22 mouse cellular contexts compared by ENCODE assay signal in genomic region chr11:96880296-96880695, GRCm38 (mm10). TPM values are rescaled to one million over a fixed set of nuclear protein-coding genes. Genes with fewer than 3 reads are reported as not detected.
DNase-seq lines count a peak whose midpoint lies in the region; ATAC-seq and TF ChIP-seq lines count a peak whose summit lies in the region.
"Had no signal": no experiment of that assay in that cellular context is flagged by ENCODE, and none has a peak within 500 bp of the region (broad histone marks: within the 10 kb centered on the region; RNA-seq: fewer than 3 reads in every experiment).

No protein-coding gene starts in this region.

- WGBS in hindbrain, embryonic 11.5 days: 75% methylated on average over 9 of the region's 9 CpGs
- WGBS in hindbrain, embryonic 14.5 days: 74% methylated on average over 9 of the region's 9 CpGs
- WGBS in midbrain, embryonic 12.5 days: 93% methylated on average over 9 of the region's 9 CpGs
- WGBS in midbrain, postnatal 0 days: 90% methylated on average over 9 of the region's 9 CpGs
- WGBS in lung, embryonic 14.5 days: 31% methylated on average over 9 of the region's 9 CpGs
- 78% methylated on average over 9 of the region's 9 CpGs for WGBS in intestine, postnatal 0 days

- H3K4me1 ChIP-seq in hindbrain, embryonic 11.5 days (replicated peaks; ENCODE audit: control insufficient read depth, insufficient read depth, low read length): peaks cover 21% of the 10 kb centered on the region; the same call in 1 of the 2 replicates
- H3K4me1 ChIP-seq in hindbrain, embryonic 14.5 days (replicated peaks; ENCODE audit: control insufficient read depth, insufficient read depth, low read length): peaks cover 39% of the 10 kb centered on the region
- H3K4me1 ChIP-seq in midbrain, embryonic 12.5 days: peaks cover 43% of the 10 kb centered on the region
- H3K4me1 ChIP-seq in midbrain, postnatal 0 days (ENCODE audit: insufficient read depth, low read length): peaks cover 12% of the 10 kb centered on the region; the same call in 1 of the 2 replicates
- peaks cover 3% of the 10 kb centered on the region for H3K4me1 ChIP-seq in lung, embryonic 14.5 days (ENCODE audit: insufficient read depth)
- no peaks in the 10 kb centered on the region for H3K4me1 ChIP-seq in intestine, postnatal 0 days (replicated peaks; ENCODE audit: control insufficient read depth, insufficient read depth, low read length)

- no peak for TF ChIP-seq POLR2A in myocyte (IDR thresholded peaks at IDR 0.05; ENCODE audit: insufficient read length, low read depth)

- H3K9ac ChIP-seq in hindbrain, embryonic 11.5 days (ENCODE audit: low read depth, low read length): no peak overlapping the region
- H3K9ac ChIP-seq in hindbrain, embryonic 14.5 days: no peak overlapping the region
- no peak overlapping the region for H3K9ac ChIP-seq in midbrain, embryonic 12.5 days (replicated peaks)
- no peak overlapping the region for H3K9ac ChIP-seq in midbrain, postnatal 0 days (replicated peaks; ENCODE audit: low read length, poor library complexity, severe bottlenecking)
- no peak overlapping the region for H3K9ac ChIP-seq in lung, embryonic 14.5 days
- no peak overlapping the region for H3K9ac ChIP-seq in intestine, postnatal 0 days (ENCODE audit: low read depth, low read length)
- H3K9ac ChIP-seq: neural tube, embryonic 15.5 days had no signal

- no peak overlapping the region for H3K4me2 ChIP-seq in hindbrain, embryonic 11.5 days (replicated peaks; ENCODE audit: low read depth, low read length)
- no peak overlapping the region for H3K4me2 ChIP-seq in hindbrain, embryonic 14.5 days (replicated peaks)
- no peak overlapping the region for H3K4me2 ChIP-seq in midbrain, embryonic 12.5 days (replicated peaks)
- no peak overlapping the region for H3K4me2 ChIP-seq in midbrain, postnatal 0 days (ENCODE audit: low read depth, low read length, poor library complexity, severe bottlenecking)
- no peak overlapping the region for H3K4me2 ChIP-seq in lung, embryonic 14.5 days
- H3K4me2 ChIP-seq in myocyte (ENCODE audit: low read depth): no peak overlapping the region
- H3K4me2 ChIP-seq in intestine, postnatal 0 days (replicated peaks; ENCODE audit: low read depth): no peak overlapping the region
- H3K4me2 ChIP-seq: neural tube, embryonic 15.5 days had no signal

- H3K79me2 ChIP-seq in myocyte (ENCODE audit: control insufficient read depth, insufficient read depth): no peaks in the 10 kb centered on the region

- no peak overlapping the region for H3K4me3 ChIP-seq in hindbrain, embryonic 11.5 days (ENCODE audit: low read depth, low read length)
- H3K4me3 ChIP-seq in hindbrain, embryonic 14.5 days (replicated peaks; ENCODE audit: low read length): no peak overlapping the region
- no peak overlapping the region for H3K4me3 ChIP-seq in midbrain, embryonic 12.5 days
- no peak overlapping the region for H3K4me3 ChIP-seq in midbrain, postnatal 0 days (ENCODE audit: low read depth, low read length)
- no peak overlapping the region for H3K4me3 ChIP-seq in lung, embryonic 14.5 days (ENCODE audit: low read depth, low read length)
- H3K4me3 ChIP-seq in myocyte: no peak overlapping the region
- H3K4me3 ChIP-seq in intestine, postnatal 0 days (ENCODE audit: low read depth, low read length): no peak overlapping the region
- H3K4me3 ChIP-seq: heart, embryonic 10.5 days; neural tube, embryonic 15.5 days had no signal

- no peaks in the 10 kb centered on the region for H3K9me3 ChIP-seq in hindbrain, embryonic 11.5 days (ENCODE audit: control insufficient read depth, low read length)
- no peaks in the 10 kb centered on the region for H3K9me3 ChIP-seq in hindbrain, embryonic 14.5 days (ENCODE audit: control insufficient read depth, low read length)
- no peaks in the 10 kb centered on the region for H3K9me3 ChIP-seq in midbrain, embryonic 12.5 days
- no peaks in the 10 kb centered on the region for H3K9me3 ChIP-seq in midbrain, postnatal 0 days (ENCODE audit: low read length)
- H3K9me3 ChIP-seq in lung, embryonic 14.5 days (ENCODE audit: low read depth, low read length): no peaks in the 10 kb centered on the region
- H3K9me3 ChIP-seq in intestine, postnatal 0 days (ENCODE audit: control insufficient read depth): no peaks in the 10 kb centered on the region
- H3K9me3 ChIP-seq: G1E; heart, embryonic 10.5 days; neural tube, embryonic 15.5 days had no signal

- no peak for TF ChIP-seq CTCF in midbrain, postnatal 0 days (IDR thresholded peaks at IDR 0.05)
- TF ChIP-seq CTCF in lung, embryonic 14.5 days (IDR thresholded peaks at IDR 0.05; ENCODE audit: low read depth): no peak
- no peak for TF ChIP-seq CTCF in intestine, postnatal 0 days (IDR thresholded peaks at IDR 0.05; ENCODE audit: low read depth)

- no peaks in the 10 kb centered on the region for H3K27me3 ChIP-seq in hindbrain, embryonic 11.5 days (ENCODE audit: control insufficient read depth, insufficient read depth, low read length)
- no peaks in the 10 kb centered on the region for H3K27me3 ChIP-seq in hindbrain, embryonic 14.5 days (ENCODE audit: control insufficient read depth, insufficient read depth, low read length)
- H3K27me3 ChIP-seq in midbrain, embryonic 12.5 days: no peaks in the 10 kb centered on the region
- no peaks in the 10 kb centered on the region for H3K27me3 ChIP-seq in midbrain, postnatal 0 days (ENCODE audit: insufficient read depth, low read length)
- peaks cover 3% of the 10 kb centered on the region; the same call in 1 of the 2 replicates for H3K27me3 ChIP-seq in lung, embryonic 14.5 days (ENCODE audit: insufficient read depth, low read length)
- no peaks in the 10 kb centered on the region for H3K27me3 ChIP-seq in myocyte (ENCODE audit: control insufficient read depth, insufficient read depth, insufficient read length)
- peaks cover 24% of the 10 kb centered on the region for H3K27me3 ChIP-seq in intestine, postnatal 0 days (replicated peaks; ENCODE audit: control insufficient read depth, insufficient read depth, low read length)
- H3K27me3 ChIP-seq: neural tube, embryonic 15.5 days had no signal

- no peak overlapping the region for H3ac ChIP-seq in myocyte (ENCODE audit: control insufficient read depth, insufficient read length)

- H3K27ac ChIP-seq in hindbrain, embryonic 11.5 days (ENCODE audit: low read depth, low read length): peak overlapping the region; percentile 100; the same call in 1 of the 2 replicates
- no peak overlapping the region for H3K27ac ChIP-seq in hindbrain, embryonic 14.5 days
- H3K27ac ChIP-seq in midbrain, embryonic 12.5 days (replicated peaks): peak overlapping the region; percentile 100
- H3K27ac ChIP-seq in midbrain, postnatal 0 days (ENCODE audit: low read depth, low read length): no peak overlapping the region
- 0 out of 2 replicates have a peak overlapping the region, but pooled peaks have one; percentile 22 for H3K27ac ChIP-seq in lung, embryonic 14.5 days (ENCODE audit: low read depth)
- H3K27ac ChIP-seq in intestine, postnatal 0 days (ENCODE audit: low read depth, low read length): no peak overlapping the region
- H3K27ac ChIP-seq: heart, embryonic 10.5 days; macrophage; neural tube, embryonic 15.5 days had no signal

- H3K36me3 ChIP-seq in hindbrain, embryonic 11.5 days (ENCODE audit: control insufficient read depth, insufficient read depth, low read length): no peaks in the 10 kb centered on the region
- H3K36me3 ChIP-seq in hindbrain, embryonic 14.5 days (replicated peaks; ENCODE audit: control insufficient read depth, insufficient read depth): no peaks in the 10 kb centered on the region
- no peaks in the 10 kb centered on the region for H3K36me3 ChIP-seq in midbrain, embryonic 12.5 days
- no peaks in the 10 kb centered on the region for H3K36me3 ChIP-seq in midbrain, postnatal 0 days (ENCODE audit: insufficient read depth, low read length)
- no peaks in the 10 kb centered on the region for H3K36me3 ChIP-seq in lung, embryonic 14.5 days (ENCODE audit: insufficient read depth)
- H3K36me3 ChIP-seq in myocyte (ENCODE audit: control insufficient read depth, insufficient read depth): no peaks in the 10 kb centered on the region
- no peaks in the 10 kb centered on the region for H3K36me3 ChIP-seq in intestine, postnatal 0 days (ENCODE audit: control insufficient read depth, insufficient read depth)
- H3K36me3 ChIP-seq: G1E; heart, embryonic 10.5 days; neural tube, embryonic 15.5 days had no signal

- ATAC-seq in hindbrain, embryonic 11.5 days (ENCODE audit: low FRiP score): no peak
- no peak for ATAC-seq in hindbrain, embryonic 14.5 days (ENCODE audit: low FRiP score)
- ATAC-seq in midbrain, embryonic 12.5 days (ENCODE audit: low FRiP score, low read depth): no peak
- ATAC-seq in midbrain, postnatal 0 days (ENCODE audit: low FRiP score): no peak
- ATAC-seq in lung, embryonic 14.5 days (ENCODE audit: insufficient read depth): peak; percentile 42
- ATAC-seq in intestine, postnatal 0 days: no peak
- ATAC-seq: intestine, embryonic 16.5 days had no signal

- DNase-seq in hindbrain, embryonic 11.5 days (ENCODE audit: low spot score): no peak
- no peak for DNase-seq in hindbrain, embryonic 14.5 days (ENCODE audit: low spot score)
- DNase-seq in midbrain, postnatal 0 days (ENCODE audit: low spot score): no peak
- peak; percentile 76 for DNase-seq in lung, embryonic 14.5 days
- no peak for DNase-seq in layer of hippocampus, adult 9-11 months
- DNase-seq: adrenal gland, postnatal 10 days; cerebellum, adult 8-10 months; embryo, embryonic 11 days; gastrocnemius, postnatal 10 days; kidney, postnatal 10 days; retina, postnatal 1 day; thymus, adult 18-20 months had no signal

RNA-seq across cellular contexts. Expression of gene Copz2, which starts 30.6 kb away (rescaled TPM):
- polyA plus RNA-seq in hindbrain, embryonic 11.5 days (2014; fragmentation: Nextera tagmentation; extraction: Ambion mirVana): 49.6 and 62.8 TPM in 2 replicates
- polyA plus RNA-seq in hindbrain, embryonic 14.5 days (2014; fragmentation: Nextera tagmentation; extraction: Ambion mirVana): 23.1 and 29.7 TPM in 2 replicates
- polyA plus RNA-seq in midbrain, embryonic 12.5 days (2016; fragmentation: Nextera tagmentation; extraction: Ambion mirVana): 36.1 and 43.0 TPM in 2 replicates
- 12.7 and 12.9 TPM in 2 replicates for total RNA-seq in midbrain, postnatal 0 days (2014; rRNA removed)
- polyA plus RNA-seq in midbrain, postnatal 0 days (2015; fragmentation: Nextera tagmentation; extraction: Ambion mirVana): 16.7 and 20.3 TPM in 2 replicates
- polyA plus RNA-seq in lung, embryonic 14.5 days (2014; fragmentation: Nextera tagmentation; extraction: Ambion mirVana): 144 and 151 TPM in 2 replicates
- 120 TPM for polyA plus RNA-seq in myocyte (2012; fragmentation: generic; extraction: Trizol)
- 46.8 and 47.6 TPM in 2 replicates for polyA plus RNA-seq in intestine, postnatal 0 days (2015; fragmentation: Nextera tagmentation; extraction: Ambion mirVana)

RNA-seq across cellular contexts. Expression of gene Cdk5rap3, which starts 36.0 kb away (rescaled TPM):
- polyA plus RNA-seq in hindbrain, embryonic 11.5 days (2014; fragmentation: Nextera tagmentation; extraction: Ambion mirVana): 95.5 and 98.2 TPM in 2 replicates
- polyA plus RNA-seq in hindbrain, embryonic 14.5 days (2014; fragmentation: Nextera tagmentation; extraction: Ambion mirVana): 74.0 and 77.8 TPM in 2 replicates
- polyA plus RNA-seq in midbrain, embryonic 12.5 days (2016; fragmentation: Nextera tagmentation; extraction: Ambion mirVana): 107 and 116 TPM in 2 replicates
- total RNA-seq in midbrain, postnatal 0 days (2014; rRNA removed): 43.6 and 48.3 TPM in 2 replicates
- polyA plus RNA-seq in midbrain, postnatal 0 days (2015; fragmentation: Nextera tagmentation; extraction: Ambion mirVana): 83.9 and 85.1 TPM in 2 replicates
- 61.8 and 63.8 TPM in 2 replicates for polyA plus RNA-seq in lung, embryonic 14.5 days (2014; fragmentation: Nextera tagmentation; extraction: Ambion mirVana)
- polyA plus RNA-seq in myocyte (2012; fragmentation: generic; extraction: Trizol): 65.8 TPM
- 64.1 and 68.9 TPM in 2 replicates for polyA plus RNA-seq in intestine, postnatal 0 days (2015; fragmentation: Nextera tagmentation; extraction: Ambion mirVana)

RNA-seq across cellular contexts. Expression of gene Prr15l, which starts 47.6 kb away (rescaled TPM):
- 0.82 and 1.1 TPM in 2 replicates for polyA plus RNA-seq in hindbrain, embryonic 11.5 days (2014; fragmentation: Nextera tagmentation; extraction: Ambion mirVana)
- polyA plus RNA-seq in hindbrain, embryonic 14.5 days (2014; fragmentation: Nextera tagmentation; extraction: Ambion mirVana): 0.16 TPM in 2 replicates
- 0.55 and 0.68 TPM in 2 replicates for polyA plus RNA-seq in midbrain, embryonic 12.5 days (2016; fragmentation: Nextera tagmentation; extraction: Ambion mirVana)
- total RNA-seq in midbrain, postnatal 0 days (2014; rRNA removed): 0.27 TPM in 1 of 2 replicates, not detected in the other
- 0.51 and 0.56 TPM in 2 replicates for polyA plus RNA-seq in midbrain, postnatal 0 days (2015; fragmentation: Nextera tagmentation; extraction: Ambion mirVana)
- 24.1 and 30.8 TPM in 2 replicates for polyA plus RNA-seq in lung, embryonic 14.5 days (2014; fragmentation: Nextera tagmentation; extraction: Ambion mirVana)
- polyA plus RNA-seq in myocyte (2012; fragmentation: generic; extraction: Trizol): 0.07 TPM
- polyA plus RNA-seq in intestine, postnatal 0 days (2015; fragmentation: Nextera tagmentation; extraction: Ambion mirVana): 138 and 141 TPM in 2 replicates
- total RNA-seq: gastrocnemius, postnatal 10 days; layer of hippocampus, postnatal 14 days; left cerebral cortex, postnatal 25 days had no signal
- polyA plus RNA-seq: macrophage had no signal

RNA-seq across cellular contexts. Expression of gene Nfe2l1, which starts 50.5 kb away (rescaled TPM):
- 27.9 and 35.2 TPM in 2 replicates for polyA plus RNA-seq in hindbrain, embryonic 11.5 days (2014; fragmentation: Nextera tagmentation; extraction: Ambion mirVana)
- polyA plus RNA-seq in hindbrain, embryonic 14.5 days (2014; fragmentation: Nextera tagmentation; extraction: Ambion mirVana): 49.3 and 54.7 TPM in 2 replicates
- 80.9 and 81.1 TPM in 2 replicates for polyA plus RNA-seq in midbrain, embryonic 12.5 days (2016; fragmentation: Nextera tagmentation; extraction: Ambion mirVana)
- 86.0 and 88.0 TPM in 2 replicates for total RNA-seq in midbrain, postnatal 0 days (2014; rRNA removed)
- polyA plus RNA-seq in midbrain, postnatal 0 days (2015; fragmentation: Nextera tagmentation; extraction: Ambion mirVana): 64.5 and 68.9 TPM in 2 replicates
- polyA plus RNA-seq in lung, embryonic 14.5 days (2014; fragmentation: Nextera tagmentation; extraction: Ambion mirVana): 34.6 and 39.5 TPM in 2 replicates
- 518 TPM for polyA plus RNA-seq in myocyte (2012; fragmentation: generic; extraction: Trizol)
- polyA plus RNA-seq in intestine, postnatal 0 days (2015; fragmentation: Nextera tagmentation; extraction: Ambion mirVana): 31.6 and 35.0 TPM in 2 replicates

Comparison
In these comparisons a context has a peak if more than half of its experiments do, and no peak if none do; other contexts are left out.
1. H3K27ac ChIP-seq: peak in hindbrain, embryonic 11.5 days (single experiment), midbrain, embryonic 12.5 days (single experiment) and lung, embryonic 14.5 days (single experiment); none in hindbrain, embryonic 14.5 days (single experiment), midbrain, postnatal 0 days (single experiment) and intestine, postnatal 0 days (single experiment).
2. RNA of gene Prr15l, which starts 47.6 kb away (polyA plus RNA-seq): 138 to 141 TPM in intestine, postnatal 0 days and 24.1 to 30.8 TPM in lung, embryonic 14.5 days; 0.82 to 1.1 TPM in hindbrain, embryonic 11.5 days, 0.55 to 0.68 TPM in midbrain, embryonic 12.5 days, 0.51 to 0.56 TPM in midbrain, postnatal 0 days, 0.16 TPM in hindbrain, embryonic 14.5 days and 0.07 TPM in myocyte (single experiment); every median in the first group is over 10 times any median in the second.